Mouse (Mus musculus): ENCODE results near the gene Pdcd4. TPM values are rescaled to one million over a fixed set of nuclear protein-coding genes. Genes with fewer than 3 reads are reported as not detected.
"Not testable (repeated sequence)": the region's sequence is repeated elsewhere in the genome, so short reads cannot be mapped to it uniquely, and the experiment has no call there.

Gene Pdcd4
- polyA plus RNA-seq, 1 experiment from 2014 or later, result 129 TPM

GRCm38 (mm10) chr19:53904833-53905480, 12.9 kb downstream of the Pdcd4 start:
- WGBS, result 71% methylated on average over 7 of the region's 7 CpGs
- no peak overlapping the region; the same call in 1 of the 2 replicates for H3K9ac ChIP-seq
- no peaks in the 10 kb centered on the region for H3K9me3 ChIP-seq
- H3K27me3 ChIP-seq, result no peaks in the 10 kb centered on the region
- H3K4me2 ChIP-seq (replicated peaks), result peak overlapping the region; percentile 65
- H3K4me1 ChIP-seq, result peaks cover 25% of the 10 kb centered on the region
- H3K4me3 ChIP-seq, result peak overlapping the region; percentile 98
- H3K27ac ChIP-seq, result no peak overlapping the region
- ATAC-seq (ENCODE audit: insufficient number of reproducible peaks, insufficient read depth, low FRiP score, low TSS enrichment), result no peak
- peaks cover 8% of the 10 kb centered on the region for H3K36me3 ChIP-seq

GRCm38 (mm10) chr19:53906033-53906702, 14.1 kb downstream of the Pdcd4 start:
- Histone ChIP-seq H3K9ac (no peak overlapping the region), H3K4me3 (no peak overlapping the region), H3K27me3 (no peaks in the 10 kb centered on the region), H3K9me3 (no peaks in the 10 kb centered on the region), H3K4me1 (peaks cover 25% of the 10 kb centered on the region), H3K4me2 (replicated peaks) (peak overlapping the region; percentile 65; the same call in 1 of the 2 replicates), H3K27ac (no peak overlapping the region), H3K36me3 (peaks cover 15% of the 10 kb centered on the region)
- 60% methylated on average over 6 of the region's 6 CpGs for WGBS
- ATAC-seq (ENCODE audit: insufficient number of reproducible peaks, insufficient read depth, low FRiP score, low TSS enrichment), result no peak

GRCm38 (mm10) chr19:53906703-53907070, 14.7 kb downstream of the Pdcd4 start:
- ATAC-seq (ENCODE audit: insufficient number of reproducible peaks, insufficient read depth, low FRiP score, low TSS enrichment); H3K27ac ChIP-seq; H3K27me3 ChIP-seq; H3K4me3 ChIP-seq; H3K4me2 ChIP-seq (replicated peaks); H3K9ac ChIP-seq; H3K9me3 ChIP-seq: not testable (repeated sequence)
- Histone ChIP-seq H3K4me1 (peaks cover 24% of the 10 kb centered on the region), H3K36me3 (peaks cover 19% of the 10 kb centered on the region)

GRCm38 (mm10) chr19:53914950-53915349, 22.9 kb downstream of the Pdcd4 start:
- Histone ChIP-seq H3K36me3 (peaks cover 84% of the 10 kb centered on the region), H3K9me3 (no peaks in the 10 kb centered on the region), H3K27me3 (no peaks in the 10 kb centered on the region), H3K27ac (no peak overlapping the region), H3K4me2 (replicated peaks) (no peak overlapping the region), H3K4me3 (no peak overlapping the region), H3K9ac (no peak overlapping the region), H3K4me1 (no peaks in the 10 kb centered on the region)
- ATAC-seq (ENCODE audit: insufficient number of reproducible peaks, insufficient read depth, low FRiP score, low TSS enrichment), result no peak
- WGBS, result 92% methylated on average over 4 of the region's 4 CpGs

- Histone ChIP-seq H3K27ac (no peak overlapping the region), H3K27me3 (no peaks in the 10 kb centered on the region), H3K9me3 (no peaks in the 10 kb centered on the region), H3K4me1 (no peaks in the 10 kb centered on the region), H3K4me2 (replicated peaks) (no peak overlapping the region), H3K9ac (no peak overlapping the region), H3K36me3 (peaks cover 75% of the 10 kb centered on the region), H3K4me3 (no peak overlapping the region)
- 91% methylated on average over 10 of the region's 10 CpGs for WGBS
- no peak for ATAC-seq (ENCODE audit: insufficient number of reproducible peaks, insufficient read depth, low FRiP score, low TSS enrichment)
Observed at GRCm38 (mm10) chr19:53919541-53919940, 27.5 kb downstream of the Pdcd4 start.

- H3K4me3 ChIP-seq; H3K4me2 ChIP-seq (replicated peaks); H3K27me3 ChIP-seq; H3K4me1 ChIP-seq; H3K9me3 ChIP-seq; ATAC-seq (ENCODE audit: insufficient number of reproducible peaks, insufficient read depth, low FRiP score, low TSS enrichment); H3K9ac ChIP-seq; H3K27ac ChIP-seq: not testable (repeated sequence)
- WGBS, result 94% methylated on average over 3 of the region's 3 CpGs
- peaks cover 62% of the 10 kb centered on the region for H3K36me3 ChIP-seq
Observed at GRCm38 (mm10) chr19:53921996-53922395, 30.0 kb downstream of the Pdcd4 start.

GRCm38 (mm10) chr19:53925338-53925751, 33.3 kb downstream of the Pdcd4 start:
- no peak for ATAC-seq (ENCODE audit: insufficient number of reproducible peaks, insufficient read depth, low FRiP score, low TSS enrichment)
- Histone ChIP-seq H3K4me2 (replicated peaks) (no peak overlapping the region), H3K27ac (no peak overlapping the region), H3K4me3 (no peak overlapping the region), H3K9me3 (no peaks in the 10 kb centered on the region), H3K27me3 (no peaks in the 10 kb centered on the region), H3K4me1 (no peaks in the 10 kb centered on the region), H3K36me3 (peaks cover 43% of the 10 kb centered on the region), H3K9ac (no peak overlapping the region)
- WGBS, result 89% methylated on average over 2 of the region's 2 CpGs

GRCm38 (mm10) chr19:53926705-53927104, 34.7 kb downstream of the Pdcd4 start:
- no peaks in the 10 kb centered on the region for H3K27me3 ChIP-seq
- no peak for ATAC-seq (ENCODE audit: insufficient number of reproducible peaks, insufficient read depth, low FRiP score, low TSS enrichment)
- 84% methylated on average over 1 of the region's 1 CpGs for WGBS
- no peak overlapping the region for H3K27ac ChIP-seq
- H3K36me3 ChIP-seq, result peaks cover 47% of the 10 kb centered on the region
- H3K4me1 ChIP-seq, result no peaks in the 10 kb centered on the region
- no peak overlapping the region for H3K4me2 ChIP-seq (replicated peaks)
- no peak overlapping the region for H3K9ac ChIP-seq
- H3K9me3 ChIP-seq, result no peaks in the 10 kb centered on the region
- H3K4me3 ChIP-seq, result no peak overlapping the region

- Histone ChIP-seq H3K9me3 (no peaks in the 10 kb centered on the region), H3K36me3 (peaks cover 51% of the 10 kb centered on the region)
- WGBS, result 95% methylated on average over 3 of the region's 3 CpGs
Observed at GRCm38 (mm10) chr19:53929218-53929617, 37.2 kb downstream of the Pdcd4 start.

GRCm38 (mm10) chr19:53933050-53933449, 41.0 kb downstream of the Pdcd4 start:
- H3K36me3 ChIP-seq, result peaks cover 44% of the 10 kb centered on the region
- no peaks in the 10 kb centered on the region for H3K27me3 ChIP-seq
- H3K4me2 ChIP-seq (replicated peaks), result no peak overlapping the region
- no peak overlapping the region for H3K27ac ChIP-seq
- no peaks in the 10 kb centered on the region for H3K9me3 ChIP-seq
- no peak overlapping the region for H3K9ac ChIP-seq
- H3K4me3 ChIP-seq, result no peak overlapping the region
- H3K4me1 ChIP-seq, result no peaks in the 10 kb centered on the region
- ATAC-seq (ENCODE audit: insufficient number of reproducible peaks, insufficient read depth, low FRiP score, low TSS enrichment), result no peak

More at GRCm38 (mm10) chr19:53929218-53929617, 37.2 kb downstream of the Pdcd4 start:
- Histone ChIP-seq H3K27me3 (no peaks in the 10 kb centered on the region), H3K4me3 (no peak overlapping the region), H3K4me2 (replicated peaks) (no peak overlapping the region), H3K4me1 (no peaks in the 10 kb centered on the region), H3K9ac (no peak overlapping the region), H3K27ac (no peak overlapping the region)
- ATAC-seq (ENCODE audit: insufficient number of reproducible peaks, insufficient read depth, low FRiP score, low TSS enrichment), result no peak

GRCm38 (mm10) chr19:53934046-53934445, 42.0 kb downstream of the Pdcd4 start:
- Histone ChIP-seq H3K4me3 (no peak overlapping the region), H3K9ac (no peak overlapping the region), H3K27me3 (no peaks in the 10 kb centered on the region), H3K36me3 (peaks cover 44% of the 10 kb centered on the region), H3K4me2 (replicated peaks) (no peak overlapping the region), H3K4me1 (no peaks in the 10 kb centered on the region), H3K9me3 (no peaks in the 10 kb centered on the region), H3K27ac (no peak overlapping the region)
- no peak for ATAC-seq (ENCODE audit: insufficient number of reproducible peaks, insufficient read depth, low FRiP score, low TSS enrichment)

- Histone ChIP-seq H3K27ac (no peak overlapping the region), H3K9ac (no peak overlapping the region), H3K4me1 (0 out of 2 replicates have a peak, but pooled peaks cover 3% of the 10 kb centered on the region), H3K4me2 (replicated peaks) (no peak overlapping the region), H3K27me3 (no peaks in the 10 kb centered on the region), H3K9me3 (no peaks in the 10 kb centered on the region), H3K4me3 (no peak overlapping the region), H3K36me3 (peaks cover 18% of the 10 kb centered on the region)
- WGBS, result 85% methylated on average over 4 of the region's 4 CpGs
- ATAC-seq (ENCODE audit: insufficient number of reproducible peaks, insufficient read depth, low FRiP score, low TSS enrichment), result no peak
Observed at GRCm38 (mm10) chr19:53939467-53939866, 47.4 kb downstream of the Pdcd4 start.

Data from embryonic facial prominence, embryonic 12.5 days (tissue).